Mouse (Mus musculus) olfactory bulb, adult 2 months (tissue): ENCODE data around the gene 4930519G04Rik. TPM values are rescaled to one million over a fixed set of nuclear protein-coding genes. Genes with fewer than 3 reads are reported as not detected.

ENCODE experiments used
- H3K27ac ChIP-seq: fragments of 200-500 bp; 2 replicates; pipeline ENCODE4 v1.5.1; 2012; ENCODE audit warnings: low read depth, low read length; ENCODE audit not compliant: insufficient read depth
- H3K4me1 ChIP-seq: fragments of 200-500 bp; 2 replicates; pipeline ENCODE4 v1.6.1; 2012; ENCODE audit warnings: low read length; ENCODE audit not compliant: control insufficient read depth, insufficient read depth
- H3K4me3 ChIP-seq: fragments of 200-500 bp; 2 replicates; pipeline ENCODE4 v1.5.1; 2012; ENCODE audit warnings: mild to moderate bottlenecking, low read depth, low read length, moderate library complexity; ENCODE audit not compliant: insufficient read depth
- CTCF ChIP-seq: fragments of 200-500 bp; IDR thresholded peaks from 2 replicates; pipeline ENCODE4 v1.5.1; 2012; ENCODE audit warnings: low read depth, mild to moderate bottlenecking, low read length, moderate library complexity; ENCODE audit not compliant: insufficient read depth
- POLR2A ChIP-seq: fragments of 200-500 bp; IDR thresholded peaks from 2 replicates; pipeline ENCODE4 v1.6.1; 2012; ENCODE audit warnings: mild to moderate bottlenecking, low read depth, low read length, moderate library complexity; ENCODE audit not compliant: insufficient read depth
- WGBS: fragments of 180-500 bp; shearing (Covaris S2); methylation state at CpG from one replicate; pipeline ENCODE4 v1.1.7; 2018; 5-methylcytosine and 5-hydroxymethylcytosine counted together
- polyA plus RNA-seq: library from polyadenylated mRNA; stranded (reverse); fragments of >200 nt; gene quantifications from 2 replicates; pipeline ENCODE4 v1.2.4, GENCODE M21; 2012; ENCODE audit warnings: low replicate concordance; ENCODE audit not compliant: missing spikeins, insufficient read depth, insufficient read length

The 4930519G04Rik gene
- polyA plus RNA-seq, 1 experiment: not detected

DNA sequence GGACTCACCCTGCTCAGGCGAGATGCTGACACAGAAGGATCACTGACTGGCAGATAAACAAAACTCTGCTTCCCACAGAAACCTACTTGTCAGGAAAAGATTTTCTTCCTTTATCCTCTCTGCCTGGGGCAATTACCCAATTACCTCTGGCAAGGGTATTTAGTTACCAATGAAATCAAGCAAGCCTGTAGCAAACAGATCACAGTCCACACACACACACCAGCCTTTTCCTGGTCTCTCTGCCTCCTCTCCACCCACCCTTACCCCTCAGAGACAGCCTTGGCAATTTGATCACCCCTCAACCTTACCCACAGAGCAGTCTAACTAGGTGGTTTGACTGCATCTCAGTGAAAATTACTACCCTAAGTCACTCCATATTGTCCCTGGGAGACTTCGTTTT, 35.5 kb downstream of the 4930519G04Rik start:
- Histone ChIP-seq H3K4me3 (no peak overlapping the region), H3K4me1 (no peaks in the 10 kb centered on the region), H3K27ac (no peak overlapping the region)
- WGBS: 59% methylated on average over 2 of the region's 2 CpGs
- TF ChIP-seq CTCF (no peak), POLR2A (no peak)

DNA sequence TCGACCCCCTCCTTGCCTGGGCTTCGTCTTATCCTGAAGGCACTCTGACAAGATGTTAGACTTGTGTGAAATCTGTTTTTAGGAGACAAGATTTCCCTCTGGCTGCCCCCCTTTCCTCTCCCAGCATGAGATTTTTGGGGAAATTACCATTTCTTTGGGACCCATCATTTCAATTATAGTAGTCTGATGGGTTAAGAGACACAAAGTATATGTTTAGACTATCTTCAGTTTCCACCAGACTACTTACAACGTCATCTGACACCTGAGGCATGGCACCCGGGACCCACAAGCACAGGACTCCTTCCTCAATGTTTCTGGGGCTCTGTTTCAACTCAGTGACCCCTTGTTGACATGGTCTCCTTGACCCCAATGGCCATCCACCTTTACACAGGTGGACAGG, 42.1 kb downstream of the 4930519G04Rik start:
- Histone ChIP-seq H3K4me3 (no peak overlapping the region), H3K27ac (no peak overlapping the region), H3K4me1 (peaks cover 3% of the 10 kb centered on the region; the same call in 1 of the 2 replicates)
- TF ChIP-seq POLR2A (no peak), CTCF (no peak)
- WGBS: 82% methylated on average over 4 of the region's 4 CpGs

DNA sequence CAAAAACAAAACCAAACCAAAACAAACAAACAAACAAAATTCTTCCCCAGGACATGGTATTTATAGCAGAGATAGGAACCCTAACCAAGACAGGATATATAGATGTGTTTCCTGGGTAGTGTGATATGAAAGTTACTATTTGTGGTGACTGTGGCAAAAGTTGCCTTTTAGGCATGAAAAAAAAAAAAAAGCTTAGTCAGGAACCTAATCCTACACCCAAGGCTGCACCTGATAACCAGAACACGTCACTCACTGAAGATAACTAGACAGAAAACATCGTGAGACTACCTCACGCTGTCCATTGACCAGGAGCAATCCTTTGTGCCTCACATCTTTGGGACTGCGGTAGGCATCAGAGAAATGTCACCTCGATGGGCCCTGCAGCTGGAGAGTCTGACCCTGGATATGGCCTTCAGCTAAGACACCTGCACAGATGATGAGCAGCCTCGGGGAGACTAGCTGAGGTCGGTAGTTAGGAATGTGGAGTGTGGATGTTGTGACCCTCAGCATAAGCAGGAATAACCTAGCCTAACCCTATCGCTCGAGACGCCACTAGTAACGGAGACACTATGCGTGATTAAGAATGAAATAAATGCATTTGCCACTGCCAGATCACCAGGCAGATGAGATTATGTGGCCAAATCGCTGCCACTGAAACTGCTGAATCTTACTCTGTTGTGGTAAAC, 43.4 kb downstream of the 4930519G04Rik start, which contains the start of gene Oasl2:
Oasl2 (plus strand) TSS at position 249 of the 686 bp plus-strand sequence.
- WGBS: 70% methylated on average over 13 of the region's 13 CpGs
- Histone ChIP-seq H3K4me1 (peaks cover 3% of the 10 kb centered on the region; the same call in 1 of the 2 replicates), H3K4me3 (peak within 1 kb of the TSS; percentile 21; the same call in 1 of the 2 replicates), H3K27ac (no peak within 1 kb of the TSS)
- no peak for TF ChIP-seq CTCF
- no peak for TF ChIP-seq POLR2A

DNA sequence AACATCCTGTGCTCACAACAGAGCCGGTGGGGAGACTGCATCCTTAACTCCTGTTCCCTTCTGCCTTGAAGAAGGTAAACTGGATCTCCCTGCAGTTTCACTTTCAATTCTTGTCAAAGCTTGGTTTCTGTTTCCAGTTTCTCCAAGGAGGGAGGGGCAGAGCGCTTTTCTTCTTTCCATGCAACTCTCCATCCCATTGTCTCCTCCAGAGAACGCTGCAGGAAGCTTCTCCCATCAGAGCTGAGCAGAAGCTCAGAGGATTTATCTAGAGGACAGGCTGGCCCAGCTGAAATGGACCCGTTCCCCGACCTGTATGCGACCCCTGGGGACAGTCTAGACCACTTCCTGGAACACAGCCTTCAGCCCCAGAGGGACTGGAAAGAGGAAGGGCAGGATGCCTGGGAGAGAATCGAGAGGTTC, 43.9 kb downstream of the 4930519G04Rik start:
- peaks cover 3% of the 10 kb centered on the region; the same call in 1 of the 2 replicates for H3K4me1 ChIP-seq
- 15% methylated on average over 7 of the region's 7 CpGs for WGBS
- no peak overlapping the region for H3K27ac ChIP-seq
- peak overlapping the region; percentile 21; the same call in 1 of the 2 replicates for H3K4me3 ChIP-seq
- TF ChIP-seq POLR2A (no peak), CTCF (no peak)

DNA sequence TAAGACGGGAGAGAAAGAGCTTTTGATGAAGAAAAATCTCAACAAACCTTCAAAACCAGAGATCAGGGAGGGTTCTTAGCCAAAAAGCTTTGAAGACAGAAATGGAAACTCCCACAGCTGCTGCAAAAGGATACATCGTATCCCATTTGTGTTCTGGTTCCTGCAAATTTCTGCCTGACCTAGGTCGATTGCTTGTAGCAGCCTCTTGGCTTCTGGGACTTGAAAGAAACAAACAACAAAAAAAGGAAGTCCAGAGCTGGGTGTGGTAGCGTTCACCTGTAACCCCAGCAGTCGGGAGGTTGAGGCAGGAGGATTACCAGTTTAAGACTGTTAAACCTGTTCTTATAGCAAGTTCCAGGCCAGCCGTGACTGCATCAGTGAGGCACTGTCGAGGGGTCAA, 45.4 kb downstream of the 4930519G04Rik start:
- 89% methylated on average over 7 of the region's 7 CpGs for WGBS
- Histone ChIP-seq H3K4me1 (peaks cover 3% of the 10 kb centered on the region; the same call in 1 of the 2 replicates), H3K4me3 (no peak overlapping the region), H3K27ac (no peak overlapping the region)
- no peak for TF ChIP-seq CTCF
- no peak for TF ChIP-seq POLR2A

DNA sequence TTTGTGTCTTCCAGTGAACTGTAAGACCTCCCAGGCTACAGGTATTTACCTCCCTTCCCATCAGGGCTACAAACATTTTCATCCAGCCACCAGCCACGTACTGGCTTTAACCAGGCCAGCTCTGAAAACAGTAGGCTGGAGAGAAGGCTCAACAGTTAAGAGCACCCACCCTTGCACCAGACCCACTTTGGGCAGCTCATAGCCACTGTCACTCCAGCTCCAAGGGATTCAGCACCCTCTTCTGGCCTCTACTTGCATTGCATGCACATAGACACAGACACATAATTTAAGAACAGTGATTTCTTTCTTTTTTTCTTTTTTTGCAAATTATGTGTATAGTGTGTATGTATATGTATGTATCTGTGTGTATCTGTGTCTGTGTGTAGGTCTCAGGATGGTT, 48.9 kb downstream of the 4930519G04Rik start:
- 43% methylated on average over 1 of the region's 1 CpGs for WGBS
- TF ChIP-seq POLR2A (no peak), CTCF (no peak)
- H3K27ac ChIP-seq: no peak overlapping the region
- H3K4me1 ChIP-seq: peaks cover 2% of the 10 kb centered on the region; the same call in 1 of the 2 replicates
- H3K4me3 ChIP-seq: no peak overlapping the region

DNA sequence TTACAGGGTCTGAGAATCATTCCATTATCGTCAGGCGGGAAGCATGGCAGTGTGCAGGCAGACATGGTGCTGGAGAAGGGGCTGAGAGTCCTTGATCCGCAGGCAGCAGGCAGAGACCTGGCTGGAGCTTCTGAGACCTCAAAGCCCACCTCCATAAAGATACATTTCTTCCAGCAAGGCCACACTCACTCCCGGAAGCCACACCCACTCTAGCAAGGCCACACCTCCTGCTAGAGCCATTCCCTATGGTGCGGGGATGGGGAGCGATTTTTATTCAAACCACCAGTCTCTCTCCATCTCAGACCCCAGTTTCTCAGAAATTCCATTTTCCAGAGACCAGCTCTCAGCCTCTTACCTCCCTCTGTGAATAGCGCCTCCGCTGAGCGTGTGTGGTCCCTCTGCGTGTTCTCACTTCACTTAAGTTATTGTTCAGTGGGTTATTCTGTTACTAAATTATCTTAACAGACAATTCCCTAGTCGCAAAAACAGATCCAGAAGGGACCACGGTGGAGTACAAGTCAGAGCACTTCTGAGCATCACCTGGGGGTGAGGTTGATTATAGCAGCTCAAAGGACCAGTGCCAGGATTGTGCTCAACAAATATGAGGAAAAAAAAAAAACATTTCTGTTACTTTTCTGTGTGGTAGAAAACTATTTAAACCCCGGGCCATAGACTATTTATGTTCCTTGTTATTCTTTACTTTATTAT, 55.3 kb downstream of the 4930519G04Rik start:
- TF ChIP-seq CTCF (no peak), POLR2A (no peak)
- 47% methylated on average over 13 of the region's 13 CpGs for WGBS
- Histone ChIP-seq H3K4me1 (no peaks in the 10 kb centered on the region), H3K4me3 (no peak overlapping the region), H3K27ac (no peak overlapping the region)

DNA sequence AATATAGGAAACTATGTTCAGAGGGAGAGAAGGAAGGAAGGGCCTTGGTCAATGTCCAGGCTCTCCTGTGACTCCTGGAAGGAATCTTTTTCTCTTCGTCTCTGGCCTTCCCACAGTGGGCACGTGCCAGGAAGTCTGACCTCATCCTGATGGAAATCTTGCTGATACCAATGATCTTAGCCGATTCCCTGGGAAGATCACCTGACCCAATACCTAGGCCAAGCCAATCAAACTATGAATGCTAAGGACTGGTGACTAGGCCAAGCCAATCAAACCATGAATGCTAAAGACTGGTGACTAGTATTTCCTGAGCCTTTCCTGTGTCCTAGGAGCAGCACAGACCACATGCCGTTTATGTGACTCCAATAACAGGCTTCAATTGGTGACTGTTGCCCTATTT, 60.2 kb downstream of the 4930519G04Rik start:
- Histone ChIP-seq H3K27ac (no peak overlapping the region), H3K4me3 (no peak overlapping the region), H3K4me1 (peaks cover 3% of the 10 kb centered on the region; the same call in 1 of the 2 replicates)
- no peak for TF ChIP-seq POLR2A
- no peak for TF ChIP-seq CTCF
- 81% methylated on average over 4 of the region's 4 CpGs for WGBS

DNA sequence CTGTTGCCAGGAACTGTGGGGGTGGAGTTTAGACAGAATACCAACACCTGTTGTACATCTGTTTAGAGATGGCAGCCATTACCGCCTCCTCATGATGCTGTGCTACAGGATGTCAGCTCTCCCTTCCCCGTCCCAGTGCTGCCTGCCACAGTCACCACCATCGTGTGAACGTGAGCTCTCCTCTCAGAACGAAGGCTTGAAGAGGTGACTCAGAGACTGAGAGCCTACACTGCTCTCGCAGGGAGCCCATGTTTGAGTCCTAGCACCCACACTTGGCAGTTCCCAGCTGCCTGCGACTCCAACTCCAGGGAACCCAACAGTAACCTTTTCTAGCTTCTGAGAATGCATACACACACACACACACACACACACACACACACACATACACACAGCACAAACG, 61.4 kb downstream of the 4930519G04Rik start:
- Histone ChIP-seq H3K4me3 (no peak overlapping the region), H3K4me1 (peaks cover 3% of the 10 kb centered on the region; the same call in 1 of the 2 replicates), H3K27ac (no peak overlapping the region)
- WGBS: 43% methylated on average over 8 of the region's 8 CpGs
- TF ChIP-seq CTCF (no peak), POLR2A (no peak)

DNA sequence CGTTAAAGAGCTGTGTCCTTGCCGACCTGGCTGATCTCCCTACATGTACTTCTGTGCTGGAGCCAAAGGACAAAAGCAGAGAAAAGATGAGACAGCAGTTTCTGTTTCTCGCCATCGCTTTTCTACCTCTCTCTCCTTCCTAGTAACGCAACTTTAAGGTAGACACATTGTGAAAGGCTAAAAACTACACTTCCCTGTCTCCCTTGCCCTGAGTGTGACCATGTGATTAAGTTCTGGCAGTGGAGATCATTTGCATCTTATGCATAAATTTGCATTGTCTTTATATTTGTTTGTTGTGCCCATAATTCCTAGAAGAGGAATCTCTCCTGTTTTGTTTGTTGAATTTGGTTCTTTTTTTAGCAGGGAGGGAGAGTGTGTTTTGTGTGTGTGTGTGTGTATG, 62.4 kb downstream of the 4930519G04Rik start:
- TF ChIP-seq POLR2A (no peak), CTCF (no peak)
- peaks cover 3% of the 10 kb centered on the region; the same call in 1 of the 2 replicates for H3K4me1 ChIP-seq
- WGBS: 74% methylated on average over 5 of the region's 5 CpGs
- H3K4me3 ChIP-seq: no peak overlapping the region
- H3K27ac ChIP-seq: no peak overlapping the region
